Mouse (Mus musculus) T-helper 17 cell (primary cell): Measurements from ENCODE around the gene Nt5c2.

ENCODE experiments used
- in situ Hi-C, 2 experiments: fragments of 300-600 bp; cut with MboI, MseI; formaldehyde crosslinking; loops; 1 replicate in 1 of 2; 2 replicates in 1 of 2; pipeline ENCODE4 v1.15.1; 2025; ENCODE audit warnings: high pct_unique_total_duplicates in 2 of 2

The Nt5c2 gene

GRCm38 (mm10) chr19:47019326-47019725 is 4.4 kb upstream of the Nt5c2 start:
- in situ Hi-C loops, result loop anchor here (10.0 to 25.0 kb wide), 2 partner anchors 782 to 1005 kb away; no protein-coding TSS in a partner anchor

DNA sequence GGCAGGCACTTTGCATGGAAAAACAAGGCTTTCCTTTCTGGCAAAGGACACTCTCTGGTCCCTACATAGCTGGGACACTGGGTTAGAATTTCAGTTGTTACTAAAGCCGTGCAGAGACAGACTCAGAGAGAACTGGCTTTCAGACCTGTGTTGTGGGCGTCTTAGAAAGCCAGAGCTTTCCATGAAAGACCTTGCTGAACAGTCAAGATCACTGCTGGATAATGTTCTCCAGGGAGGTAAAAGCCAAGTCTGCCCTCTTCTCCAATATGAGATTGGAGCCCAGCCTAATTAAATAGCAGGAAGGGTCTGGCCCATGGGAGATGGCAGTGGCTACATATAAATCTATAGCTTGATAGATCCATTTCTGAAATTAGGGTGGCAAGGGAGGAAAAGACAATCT is 3.4 kb upstream of the Nt5c2 start:
- in situ Hi-C loops, result loop anchor here (10.0 to 25.0 kb wide), 2 partner anchors 781 to 1006 kb away; no protein-coding TSS in a partner anchor

DNA sequence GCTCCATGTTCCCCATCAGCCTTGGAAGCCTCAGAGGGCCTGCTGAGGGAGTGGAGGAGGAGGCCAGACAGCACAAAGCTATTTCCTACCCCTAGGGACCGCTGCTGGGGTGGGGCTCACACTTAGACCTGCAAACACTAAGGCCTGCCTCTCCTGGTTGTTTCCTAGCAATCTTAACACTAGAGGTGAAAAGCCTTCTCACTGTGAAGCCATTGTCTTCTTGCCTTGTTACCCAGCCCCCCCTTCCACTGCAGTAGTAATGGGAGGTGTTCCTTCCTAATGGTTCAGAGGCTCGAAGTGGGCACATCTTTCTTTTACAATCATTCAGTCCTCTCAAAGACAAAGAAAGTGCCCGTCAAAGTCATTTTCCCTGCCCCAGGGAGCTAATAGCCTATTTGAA is 2.9 kb upstream of the Nt5c2 start:
- in situ Hi-C loops, result loop anchor here (10.0 to 25.0 kb wide), 2 partner anchors 781 to 1007 kb away; no protein-coding TSS in a partner anchor

GRCm38 (mm10) chr19:47016487-47016886 is 1.5 kb upstream of the Nt5c2 start:
- in situ Hi-C loops, result loop anchor here (10.0 to 25.0 kb wide), 2 partner anchors 779 to 1008 kb away; no protein-coding TSS in a partner anchor

- in situ Hi-C loops, result loop anchor here (10.0 to 25.0 kb wide), 2 partner anchors 779 to 1009 kb away; no protein-coding TSS in a partner anchor
Observed at GRCm38 (mm10) chr19:47015965-47016364, 1.0 kb upstream of the Nt5c2 start.

- in situ Hi-C loops, result loop anchor here (10.0 to 25.0 kb wide), 2 partner anchors 778 to 1009 kb away; no protein-coding TSS in a partner anchor
Observed at GRCm38 (mm10) chr19:47015396-47015795, 443 bp upstream of the Nt5c2 start.

GRCm38 (mm10) chr19:47014159-47014446 is 850 bp downstream of the Nt5c2 start:
- in situ Hi-C loops, result loop anchor here (10.0 to 25.0 kb wide), 2 partner anchors 777 to 1011 kb away; no protein-coding TSS in a partner anchor

DNA sequence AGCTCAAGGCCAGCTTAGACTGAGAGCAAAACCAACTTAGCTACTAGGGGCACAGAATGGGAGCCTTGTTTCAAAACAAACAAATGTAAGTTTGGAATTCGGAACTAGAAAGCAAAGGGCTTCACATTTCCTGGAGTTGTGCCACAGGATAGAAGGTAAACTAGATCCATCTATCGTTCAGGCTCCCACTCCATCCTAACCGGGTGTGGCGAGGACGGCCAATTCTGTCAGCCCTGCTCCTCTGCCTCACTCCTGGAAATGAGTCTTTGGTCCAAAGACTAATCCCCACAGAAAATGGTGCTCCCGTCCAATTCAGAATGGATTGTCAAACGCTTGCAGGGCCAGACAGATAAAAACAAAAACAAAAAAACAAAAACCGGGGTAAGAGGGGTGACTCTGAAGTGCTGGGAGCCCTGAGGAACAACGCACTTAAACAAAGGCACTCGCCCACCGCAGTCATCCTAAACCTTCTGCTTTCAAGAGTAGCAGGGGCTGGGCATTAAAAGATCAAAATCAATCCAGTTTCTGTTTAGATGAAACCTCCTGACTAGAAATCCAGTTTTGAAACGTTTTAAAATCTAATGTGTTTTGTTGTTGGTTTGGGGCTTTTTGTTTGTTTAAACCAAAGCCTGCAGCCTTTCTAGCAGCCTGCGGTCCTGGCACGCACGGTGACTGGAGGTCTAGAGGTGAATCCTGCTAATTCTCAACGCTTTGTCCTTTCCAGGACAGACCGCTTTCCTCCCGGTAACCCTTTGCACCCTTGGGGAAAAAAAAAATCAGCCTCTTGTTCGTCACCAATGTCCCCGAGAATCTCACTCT is 1.4 kb downstream of the Nt5c2 start:
- in situ Hi-C loops, result loop anchor here (10.0 to 25.0 kb wide), 2 partner anchors 776 to 1011 kb away; no protein-coding TSS in a partner anchor

DNA sequence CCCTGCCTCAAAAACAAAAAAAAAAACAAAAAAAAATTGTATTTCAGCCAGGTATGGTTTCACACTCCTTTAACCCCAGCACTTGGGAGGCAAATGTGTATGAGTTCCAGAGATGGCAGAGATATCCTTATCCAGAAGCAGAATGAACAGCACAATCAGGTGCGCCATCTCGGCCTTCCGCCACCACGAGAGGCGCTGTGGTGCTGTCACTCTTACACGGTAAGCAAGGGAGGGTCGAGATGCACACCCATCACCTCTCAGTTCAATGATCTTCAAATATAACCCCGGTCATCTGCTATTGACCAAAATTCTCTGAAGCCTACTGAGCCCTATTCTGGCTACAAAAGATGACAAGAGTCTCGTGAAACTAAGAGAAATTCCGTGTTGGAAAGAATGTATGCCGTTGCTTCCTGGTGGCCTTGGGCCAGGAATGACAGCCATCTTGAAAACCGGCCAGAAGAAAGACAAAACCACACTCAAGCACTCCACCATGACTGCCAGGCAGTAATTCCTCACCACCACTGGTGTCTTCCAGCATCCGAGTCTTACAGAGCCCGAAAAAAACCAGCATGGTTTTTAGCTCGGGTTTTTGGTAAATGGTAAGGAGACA is 2.3 kb downstream of the Nt5c2 start:
- in situ Hi-C loops, result loop anchor here (10.0 to 25.0 kb wide), 2 partner anchors 775 to 1012 kb away; no protein-coding TSS in a partner anchor

DNA sequence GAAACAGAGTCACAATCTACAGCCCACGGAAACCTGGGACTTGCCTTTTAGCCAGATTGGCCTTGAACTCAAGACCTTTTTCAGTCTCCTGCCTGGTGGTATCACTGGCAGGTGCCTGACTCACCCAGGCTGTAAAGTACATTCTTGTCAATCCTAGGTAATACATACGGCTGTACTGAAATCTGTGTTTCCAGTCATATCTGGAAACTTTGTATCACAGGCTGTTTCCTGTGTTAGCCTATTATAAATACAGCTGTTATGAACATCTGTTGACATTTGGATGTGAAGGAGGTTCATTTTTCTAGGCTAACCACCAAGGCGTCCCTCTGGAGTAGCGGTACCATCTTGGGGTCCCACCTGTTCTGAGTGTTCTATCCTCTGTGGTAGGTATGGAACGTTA is 5.0 kb downstream of the Nt5c2 start:
- in situ Hi-C loops, result loop anchor here (10.0 to 25.0 kb wide), 3 partner anchors 755 to 1015 kb away; no protein-coding TSS in a partner anchor

GRCm38 (mm10) chr19:47009420-47009819 is 5.5 kb downstream of the Nt5c2 start:
- in situ Hi-C loops, result loop anchor here (10.0 to 25.0 kb wide), 2 partner anchors 755 to 772 kb away; no protein-coding TSS in a partner anchor

DNA sequence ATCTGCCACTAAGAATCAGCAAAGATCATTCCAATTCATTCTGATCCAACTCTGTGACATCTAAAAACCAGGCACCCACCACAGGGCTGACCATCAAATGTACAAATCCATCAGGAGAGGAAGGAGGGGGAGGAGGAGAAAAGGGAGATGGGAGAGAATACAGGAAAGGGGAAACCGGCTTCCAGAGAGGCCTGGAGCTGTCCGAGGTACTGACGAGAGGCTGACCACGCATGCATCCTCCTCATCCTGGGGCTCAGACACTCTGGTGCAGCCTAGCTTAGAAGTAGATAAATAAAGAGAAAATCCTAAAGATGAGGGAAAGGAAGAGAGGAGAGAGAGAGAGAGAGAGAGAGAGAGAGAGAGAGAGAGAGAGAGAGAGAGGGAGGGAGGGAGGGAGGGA is 8.6 kb downstream of the Nt5c2 start:
- in situ Hi-C loops, result loop anchor here (10.0 to 25.0 kb wide), 2 partner anchors 752 to 769 kb away; no protein-coding TSS in a partner anchor

DNA sequence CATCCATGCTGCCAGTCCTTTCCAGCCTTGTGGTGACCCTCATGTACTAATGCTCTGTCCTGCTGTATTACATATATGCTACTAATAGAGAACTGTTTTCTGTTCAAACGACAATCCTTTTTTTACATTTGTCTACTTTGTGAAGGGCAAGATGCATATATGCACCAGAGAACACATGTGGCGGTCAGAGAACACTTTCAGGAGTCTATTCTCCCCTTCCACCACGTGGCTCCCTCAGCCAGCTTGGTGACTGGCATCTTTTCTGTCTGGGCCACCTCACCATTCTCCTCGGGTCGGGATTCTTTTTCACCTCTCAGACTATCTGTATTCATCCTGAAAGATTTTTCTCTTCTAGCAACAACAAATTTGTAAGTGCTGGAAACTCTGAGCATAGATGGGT is 9.1 kb downstream of the Nt5c2 start:
- in situ Hi-C loops, result loop anchor here (10.0 to 25.0 kb wide), 2 partner anchors 751 to 769 kb away; no protein-coding TSS in a partner anchor

GRCm38 (mm10) chr19:47003742-47004511 is 11.0 kb downstream of the Nt5c2 start:
- in situ Hi-C loops, result loop anchor here (10.0 to 25.0 kb wide), 2 partner anchors 749 to 767 kb away; no protein-coding TSS in a partner anchor

DNA sequence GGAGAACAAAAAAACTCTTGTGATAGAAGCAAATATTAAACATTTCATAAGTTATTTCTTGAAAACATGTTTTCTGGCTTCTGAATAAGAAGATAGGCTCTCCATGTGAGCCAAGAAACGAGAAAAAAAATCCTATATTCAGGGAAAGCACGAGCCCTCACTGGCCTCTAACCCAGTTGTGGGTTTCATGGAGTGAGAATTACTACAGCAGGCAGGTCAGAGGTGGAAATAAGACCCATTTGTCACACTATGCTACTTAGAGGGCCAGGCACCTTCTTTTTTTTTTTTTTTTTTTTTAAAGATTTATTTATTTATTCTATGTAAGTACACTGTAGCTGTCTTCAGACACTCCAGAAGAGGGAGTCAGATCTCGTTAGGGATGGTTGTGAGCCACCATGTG is 14.6 kb downstream of the Nt5c2 start:
- in situ Hi-C loops, result loop anchor here (10.0 to 25.0 kb wide), 2 partner anchors 746 to 763 kb away; no protein-coding TSS in a partner anchor

DNA sequence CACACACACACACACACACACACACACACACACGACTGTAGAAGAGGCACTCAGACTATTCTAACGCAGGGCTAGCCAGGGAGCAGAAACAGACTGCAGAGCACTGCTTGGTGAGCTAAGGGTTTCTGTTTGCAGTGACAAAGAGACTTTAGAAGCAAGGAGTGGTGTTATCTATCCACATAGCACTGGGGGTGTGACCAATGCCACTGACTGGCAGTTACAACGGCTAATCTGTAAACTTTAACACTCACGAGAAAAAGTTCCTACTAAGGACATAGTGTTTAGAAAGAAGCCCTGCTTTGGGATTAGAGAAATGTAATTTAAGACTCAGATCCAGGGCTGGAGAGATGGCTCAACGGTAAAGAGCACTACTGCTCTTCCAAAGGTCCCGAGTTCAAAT is 15.2 kb downstream of the Nt5c2 start:
- in situ Hi-C loops, result loop anchor here (10.0 to 25.0 kb wide), 2 partner anchors 745 to 762 kb away; no protein-coding TSS in a partner anchor

DNA sequence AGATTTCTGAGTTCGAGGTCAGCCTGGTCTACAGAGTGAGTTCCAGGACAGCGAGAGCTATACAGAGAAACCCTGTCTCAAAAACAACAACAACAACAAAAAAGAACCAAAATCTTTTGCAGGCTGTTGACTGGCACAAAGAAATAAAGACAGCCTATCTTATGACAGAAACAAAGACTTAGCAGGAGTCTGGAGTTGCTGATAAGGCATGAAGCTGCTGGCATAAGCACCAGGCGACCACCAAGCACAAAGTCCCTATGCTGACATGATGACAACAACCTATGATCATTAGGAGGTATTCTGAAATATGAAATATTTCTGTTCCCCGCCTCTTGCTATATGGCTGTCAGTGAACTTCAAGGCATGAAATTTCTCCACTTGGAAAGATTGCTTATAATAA is 16.0 kb downstream of the Nt5c2 start:
- in situ Hi-C loops, result no loop called here

- in situ Hi-C loops, result no loop called here
Observed at GRCm38 (mm10) chr19:46998168-46998870, 16.6 kb downstream of the Nt5c2 start.

DNA sequence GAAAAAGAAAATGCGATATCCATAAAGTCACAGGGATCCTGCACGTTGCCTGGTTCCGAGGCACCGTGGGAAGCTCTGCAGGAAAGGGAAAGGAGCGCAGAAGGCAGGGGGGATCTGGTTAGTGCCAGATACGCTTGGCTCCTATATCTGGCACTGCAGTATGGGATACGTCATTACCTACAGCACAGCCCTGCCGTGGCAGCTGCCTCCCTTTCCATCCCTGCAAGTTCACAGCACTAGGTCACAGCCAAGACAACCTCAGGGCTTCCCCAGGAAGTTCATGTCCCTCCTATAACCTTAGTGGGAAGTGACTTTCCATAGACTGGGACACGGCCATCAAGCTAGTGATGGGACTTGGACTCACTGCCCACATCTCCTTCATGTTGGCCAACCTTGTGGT is 18.9 kb downstream of the Nt5c2 start:
- in situ Hi-C loops, result no loop called here

- in situ Hi-C loops, result loop anchor here (5.0 kb wide), 5 partner anchors 35 to 325 kb away; partner anchors contain the start of gene Cnnm2 (in 1 of the 2)
Observed at GRCm38 (mm10) chr19:46992329-46992728, 22.6 kb downstream of the Nt5c2 start.
